Mouse (Mus musculus) small intestine, adult 2 months (tissue): ENCODE data around the gene Cit. TPM values are rescaled to one million over a fixed set of nuclear protein-coding genes. Genes with fewer than 3 reads are reported as not detected.

Source experiments
- H3K27ac ChIP-seq: fragments of 200-500 bp; 2 replicates; pipeline ENCODE4 v1.5.1; 2012; ENCODE audit warnings: low read depth, low read length, control low read depth, inconsistent platforms; ENCODE audit not compliant: insufficient read depth
- H3K27me3 ChIP-seq: fragments of 200-500 bp; 2 replicates; pipeline ENCODE4 v1.6.1; 2012; ENCODE audit warnings: mild to moderate bottlenecking, moderate library complexity, low read length, inconsistent platforms; ENCODE audit not compliant: control insufficient read depth, insufficient read depth
- H3K36me3 ChIP-seq: fragments of 200-500 bp; 2 replicates; pipeline ENCODE4 v1.6.1; 2012; ENCODE audit warnings: mild to moderate bottlenecking, low read length, control low read depth, inconsistent platforms; ENCODE audit not compliant: control insufficient read depth, insufficient read depth
- H3K4me1 ChIP-seq: fragments of 200-500 bp; 2 replicates; pipeline ENCODE4 v1.6.1; 2012; ENCODE audit warnings: low read length, inconsistent platforms, mixed read lengths; ENCODE audit not compliant: control insufficient read depth, insufficient read depth, insufficient read length
- H3K4me3 ChIP-seq: fragments of 200-500 bp; 2 replicates; pipeline ENCODE4 v1.5.1; 2012; ENCODE audit warnings: low read depth, mild to moderate bottlenecking, control low read depth, inconsistent platforms, low read length, moderate library complexity
- CTCF ChIP-seq: fragments of 200-500 bp; IDR thresholded peaks from 2 replicates; pipeline ENCODE4 v1.5.1; 2012; ENCODE audit warnings: low read depth, mild to moderate bottlenecking, control low read depth, inconsistent platforms, low read length, moderate library complexity, mixed read lengths; ENCODE audit not compliant: insufficient replicate concordance, insufficient read length; ENCODE audit errors: extremely low read depth
- POLR2A ChIP-seq: fragments of 200-500 bp; IDR thresholded peaks from 2 replicates; pipeline ENCODE4 v1.6.1; 2012; ENCODE audit warnings: low read depth, mild to moderate bottlenecking, control low read depth, inconsistent platforms, low read length, moderate library complexity
- WGBS: fragments of 180-500 bp; shearing (Covaris S2); methylation state at CpG from one replicate; pipeline ENCODE4 v1.1.7; 2018; 5-methylcytosine and 5-hydroxymethylcytosine counted together
- polyA plus RNA-seq: library from polyadenylated mRNA; depleted of rRNA; stranded (reverse); fragments of >200 nt; gene quantifications from 2 replicates; pipeline ENCODE4 v1.2.3, GENCODE M21; 2012

Cit gene
- polyA plus RNA-seq, 1 experiment, result 2.8 TPM

GRCm38 (mm10) chr5:115884429-115884828 is 39.4 kb downstream of the Cit start:
- TF ChIP-seq CTCF, result no peak
- TF ChIP-seq POLR2A, result no peak

GRCm38 (mm10) chr5:115893772-115894171 is 48.7 kb downstream of the Cit start:
- 88% methylated on average over 5 of the region's 5 CpGs for WGBS
- H3K27me3 ChIP-seq, result no peaks in the 10 kb centered on the region
- H3K4me3 ChIP-seq, result no peak overlapping the region
- no peak overlapping the region for H3K27ac ChIP-seq
- H3K4me1 ChIP-seq, result no peaks in the 10 kb centered on the region
- peaks cover 13% of the 10 kb centered on the region for H3K36me3 ChIP-seq
- TF ChIP-seq CTCF (no peak), POLR2A (no peak)

More at GRCm38 (mm10) chr5:115884429-115884828, 39.4 kb downstream of the Cit start:
- 40% methylated on average over 9 of the region's 9 CpGs for WGBS
- Histone ChIP-seq H3K27me3 (no peaks in the 10 kb centered on the region), H3K27ac (no peak overlapping the region), H3K36me3 (peaks cover 6% of the 10 kb centered on the region), H3K4me3 (no peak overlapping the region), H3K4me1 (no peaks in the 10 kb centered on the region)

DNA sequence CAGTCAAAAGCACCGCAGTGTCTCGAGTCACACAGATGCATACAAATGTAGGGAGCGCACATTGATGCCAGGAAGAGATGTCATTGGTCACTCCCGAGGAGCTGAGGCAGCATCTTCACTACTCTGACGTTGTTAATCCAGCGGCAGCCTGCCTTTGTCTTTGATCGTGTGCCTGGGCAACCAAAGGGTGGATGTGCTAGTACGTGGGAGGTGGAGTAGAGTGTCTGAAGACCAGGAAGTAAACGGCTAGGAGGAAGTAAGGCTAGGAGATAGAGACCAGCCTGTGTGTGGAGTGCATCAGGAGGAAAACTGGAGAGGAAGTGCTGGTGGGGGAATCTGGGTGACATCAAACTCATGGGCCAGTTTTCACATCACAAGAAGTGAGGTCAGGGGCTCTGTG is 52.0 kb downstream of the Cit start:
- WGBS, result 56% methylated on average over 9 of the region's 9 CpGs
- H3K4me1 ChIP-seq, result no peaks in the 10 kb centered on the region
- no peak for TF ChIP-seq CTCF
- no peak for TF ChIP-seq POLR2A

GRCm38 (mm10) chr5:115907037-115908009 is 62.2 kb downstream of the Cit start:
- Histone ChIP-seq H3K27me3 (no peaks in the 10 kb centered on the region), H3K4me1 (no peaks in the 10 kb centered on the region), H3K4me3 (peak overlapping the region; percentile 0; the same call in 1 of the 2 replicates), H3K27ac (no peak overlapping the region), H3K36me3 (no peaks in the 10 kb centered on the region)
- no peak for TF ChIP-seq POLR2A
- TF ChIP-seq CTCF, result no peak
- 69% methylated on average over 38 of the region's 38 CpGs for WGBS

More for the DNA sequence above, 52.0 kb downstream of the Cit start:
- Histone ChIP-seq H3K4me3 (no peak overlapping the region), H3K27me3 (no peaks in the 10 kb centered on the region), H3K27ac (no peak overlapping the region), H3K36me3 (0 out of 2 replicates have a peak, but pooled peaks cover 2% of the 10 kb centered on the region)

DNA sequence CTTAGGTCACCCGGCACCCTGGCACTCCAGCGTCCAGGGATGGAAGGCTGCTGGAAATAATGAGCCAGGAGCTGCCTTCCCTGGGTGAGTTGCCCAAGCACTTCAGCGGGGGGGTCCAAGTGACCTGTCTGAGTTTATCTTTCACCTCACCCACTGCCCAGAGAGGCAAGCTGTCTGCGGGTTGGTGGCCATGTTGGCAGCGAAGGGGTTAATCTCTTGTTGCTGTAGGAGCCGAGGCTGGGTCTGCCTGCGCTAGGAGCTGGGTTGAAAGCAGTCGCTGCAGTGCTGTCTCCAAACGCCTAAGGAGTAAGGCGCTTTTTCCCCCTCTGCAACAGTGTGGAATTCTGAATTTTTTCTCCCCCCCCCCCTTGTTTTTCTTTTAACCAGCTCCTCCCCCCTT is 63.2 kb downstream of the Cit start:
- 69% methylated on average over 10 of the region's 10 CpGs for WGBS
- TF ChIP-seq CTCF (no peak), POLR2A (no peak)
- Histone ChIP-seq H3K27ac (no peak overlapping the region), H3K4me1 (no peaks in the 10 kb centered on the region), H3K4me3 (no peak overlapping the region), H3K36me3 (no peaks in the 10 kb centered on the region), H3K27me3 (no peaks in the 10 kb centered on the region)

DNA sequence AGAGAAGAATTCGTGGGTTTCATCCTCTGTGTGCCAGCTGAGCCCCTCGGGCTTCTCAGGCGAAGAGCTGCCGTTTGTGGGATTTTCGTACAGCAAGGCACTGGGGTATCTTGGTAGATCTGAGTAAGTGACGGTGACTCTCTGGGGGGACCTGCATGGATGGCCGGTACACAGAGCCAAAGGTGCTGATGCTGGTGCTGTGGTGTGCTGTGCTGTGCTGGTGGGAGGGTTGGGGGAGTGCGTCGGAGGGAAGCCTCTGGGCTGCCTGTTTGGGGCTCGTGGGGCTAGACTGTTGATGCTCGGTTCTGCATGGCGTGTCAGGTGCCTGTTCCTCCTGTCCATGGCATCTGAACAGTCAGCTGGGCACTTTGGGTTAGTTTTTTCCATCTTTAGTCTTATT is 63.6 kb downstream of the Cit start:
- H3K4me1 ChIP-seq, result no peaks in the 10 kb centered on the region
- H3K27me3 ChIP-seq, result no peaks in the 10 kb centered on the region
- H3K27ac ChIP-seq, result no peak overlapping the region
- H3K36me3 ChIP-seq, result no peaks in the 10 kb centered on the region
- TF ChIP-seq CTCF (no peak), POLR2A (no peak)
- 89% methylated on average over 12 of the region's 12 CpGs for WGBS
- no peak overlapping the region for H3K4me3 ChIP-seq

- no peaks in the 10 kb centered on the region for H3K4me1 ChIP-seq
- WGBS, result 73% methylated on average over 11 of the region's 11 CpGs
- TF ChIP-seq POLR2A, result no peak
- no peak for TF ChIP-seq CTCF
- H3K36me3 ChIP-seq, result no peaks in the 10 kb centered on the region
- H3K4me3 ChIP-seq, result no peak overlapping the region
- H3K27me3 ChIP-seq, result no peaks in the 10 kb centered on the region
- H3K27ac ChIP-seq, result no peak overlapping the region
Observed at GRCm38 (mm10) chr5:115909106-115909505, 64.0 kb downstream of the Cit start.
